Mouse (Mus musculus) frontal cortex, adult (tissue): ENCODE measurements at regions not wholly inside any gene's neighbourhood (a gene's known extent, or its start where the extent isn't known, plus 50 kb on each side); places are given as distances from the start of the nearest gene placed in this dataset.

Experiments used
- ATAC-seq: cut with Nextera tagmentation; 2 replicates; pipeline ENCODE4 v1.9.2; 2017; ENCODE audit warnings: mild to moderate bottlenecking, moderate library complexity, mixed read lengths; ENCODE audit not compliant: low TSS enrichment

GRCm38 (mm10) chr10:17362643-17363042 lies 360.4 kb upstream of the Cited2 start:
- no peak for ATAC-seq

GRCm38 (mm10) chr10:17366042-17366740 lies 356.8 kb upstream of the Cited2 start:
- no peak for ATAC-seq

GRCm38 (mm10) chr10:17367026-17367425 lies 356.0 kb upstream of the Cited2 start:
- ATAC-seq, result peak; percentile 95

- peak; percentile 27; the same call in 1 of the 2 replicates for ATAC-seq
Measured at GRCm38 (mm10) chr10:17367430-17367829, 355.6 kb upstream of the Cited2 start.

- no peak for ATAC-seq
Measured at GRCm38 (mm10) chr10:17368636-17369035, 354.4 kb upstream of the Cited2 start.

GRCm38 (mm10) chr10:17372905-17373304 lies 350.1 kb upstream of the Cited2 start:
- ATAC-seq, result no peak

GRCm38 (mm10) chr10:17374047-17374446 lies 349.0 kb upstream of the Cited2 start:
- ATAC-seq, result no peak

GRCm38 (mm10) chr10:17382990-17383389 lies 340.0 kb upstream of the Cited2 start:
- peak; percentile 33; the same call in 1 of the 2 replicates for ATAC-seq

- ATAC-seq, result no peak
Measured at GRCm38 (mm10) chr10:17385181-17385580, 337.8 kb upstream of the Cited2 start.

GRCm38 (mm10) chr10:17387296-17387695 lies 335.7 kb upstream of the Cited2 start:
- ATAC-seq, result peak; percentile 79

GRCm38 (mm10) chr10:17395495-17396224 lies 327.4 kb upstream of the Cited2 start:
- ATAC-seq, result peak; percentile 64

GRCm38 (mm10) chr10:17403899-17404298 lies 319.1 kb upstream of the Cited2 start:
- peak; percentile 70 for ATAC-seq

GRCm38 (mm10) chr10:17407854-17408606 lies 315.0 kb upstream of the Cited2 start:
- ATAC-seq, result peak; percentile 52; the same call in 1 of the 2 replicates

GRCm38 (mm10) chr10:17408781-17409180 lies 314.2 kb upstream of the Cited2 start:
- no peak for ATAC-seq

GRCm38 (mm10) chr10:17411300-17411987 lies 311.6 kb upstream of the Cited2 start:
- no peak for ATAC-seq

GRCm38 (mm10) chr10:17415112-17415511 lies 307.9 kb upstream of the Cited2 start:
- ATAC-seq, result no peak

GRCm38 (mm10) chr10:17416121-17416520 lies 306.9 kb upstream of the Cited2 start:
- no peak for ATAC-seq

- peak; percentile 76 for ATAC-seq
Measured at GRCm38 (mm10) chr10:17417394-17417793, 305.6 kb upstream of the Cited2 start.

GRCm38 (mm10) chr10:17418227-17418685 lies 304.8 kb upstream of the Cited2 start:
- ATAC-seq, result peak; percentile 94

GRCm38 (mm10) chr10:17423584-17424278 lies 299.3 kb upstream of the Cited2 start:
- no peak for ATAC-seq

GRCm38 (mm10) chr10:17426197-17426596 lies 296.8 kb upstream of the Cited2 start:
- no peak; the same call in 1 of the 2 replicates for ATAC-seq
